Mouse (Mus musculus): Measurements from ENCODE around the gene Btrc. TPM values are rescaled to one million over a fixed set of nuclear protein-coding genes. Genes with fewer than 3 reads are reported as not detected.

Btrc gene
- total and polyA plus RNA-seq, 3 experiments, result 14.2 to 30.3 TPM; not detected in 1

- Histone ChIP-seq H3K27ac (ENCODE audit: control insufficient read depth, low read depth, low read length) (no peak overlapping the region), H3K36me3 (ENCODE audit: control insufficient read depth in 1 of 2, insufficient read depth in 2 of 2, low read length in 2 of 2) (no peaks in the 10 kb centered on the region)
Observed at GRCm38 (mm10) chr19:45527931-45528534, 164.5 kb downstream of the Btrc start.

GRCm38 (mm10) chr19:45529294-45529693 lies 165.8 kb downstream of the Btrc start:
- Histone ChIP-seq H3K4me3 (ENCODE audit: control insufficient read depth in 1 of 2, insufficient read depth in 1 of 2, low read depth in 2 of 2, low read length in 2 of 2) (no peak overlapping the region), H3K27ac (ENCODE audit: control insufficient read depth, low read depth, low read length) (no peak overlapping the region), H3K36me3 (ENCODE audit: control insufficient read depth in 1 of 2, insufficient read depth in 2 of 2, low read length in 2 of 2) (no peaks in the 10 kb centered on the region), H3K27me3 (ENCODE audit: control insufficient read depth in 1 of 2, insufficient read depth in 2 of 2, low read length in 2 of 2) (no peaks in the 10 kb centered on the region), H3K4me1 (ENCODE audit: control insufficient read depth in 1 of 2, insufficient read depth in 2 of 2, low read length in 2 of 2) (peaks cover 0 to 7% of the 10 kb centered on the region in 2 experiments; a peak in 1 of 4 replicates), H3K9ac (ENCODE audit: control insufficient read depth, low read depth, low read length, poor library complexity, severe bottlenecking) (no peak overlapping the region), H3K79me2 (ENCODE audit: control insufficient read depth, insufficient read depth, low read length, poor library complexity) (no peaks in the 10 kb centered on the region), H3K9me3 (replicated peaks; ENCODE audit: insufficient read depth, low read length) (no peaks in the 10 kb centered on the region)
- no peak for DNase-seq (ENCODE audit: low read depth, low spot score)
- TF ChIP-seq EP300 (IDR thresholded peaks at IDR 0.05; ENCODE audit: low read depth in 1 of 2, low read length in 2 of 2) (no peak), MYC (IDR thresholded peaks at IDR 0.05; ENCODE audit: low read depth, low read length) (no peak), POLR2AphosphoS2 (IDR thresholded peaks at IDR 0.05; ENCODE audit: low read length) (no peak), CHD2 (IDR thresholded peaks at IDR 0.05; ENCODE audit: low read length) (no peak), E2F4 (IDR thresholded peaks at IDR 0.05; ENCODE audit: borderline replicate concordance, low read depth, low read length) (no peak), MAZ (IDR thresholded peaks at IDR 0.05; ENCODE audit: low read depth, low read length) (no peak), KAT2A (conservative IDR thresholded peaks at IDR 0.05; ENCODE audit: low read depth, low read length) (no peak), ZNF384 (IDR thresholded peaks at IDR 0.05; ENCODE audit: low read depth, low read length) (no peak), USF1 (IDR thresholded peaks at IDR 0.05; ENCODE audit: low read depth, low read length) (no peak), CTCF (IDR thresholded peaks at IDR 0.05 in 2 of 3, conservative IDR thresholded peaks at IDR 0.05 in 1 of 3; ENCODE audit: control insufficient read depth in 1 of 3, insufficient read depth in 1 of 3, low read depth in 2 of 3, low read length in 3 of 3, poor library complexity in 1 of 3, severe bottlenecking in 1 of 3) (no peak), ETS1 (IDR thresholded peaks at IDR 0.05; ENCODE audit: low read depth, low read length) (no peak), MAX (IDR thresholded peaks at IDR 0.05; ENCODE audit: low read length) (no peak)

More at GRCm38 (mm10) chr19:45527931-45528534, 164.5 kb downstream of the Btrc start:
- DNase-seq (ENCODE audit: low read depth, low spot score), result no peak
- TF ChIP-seq GABPA (IDR thresholded peaks at IDR 0.05; ENCODE audit: low read depth, low read length) (no peak), ZC3H11A (IDR thresholded peaks at IDR 0.05; ENCODE audit: low read depth, low read length) (no peak), E2F4 (IDR thresholded peaks at IDR 0.05; ENCODE audit: borderline replicate concordance, low read depth, low read length) (no peak), RCOR1 (IDR thresholded peaks at IDR 0.05; ENCODE audit: low read depth, low read length) (no peak)
- Histone ChIP-seq H3K9me3 (replicated peaks; ENCODE audit: insufficient read depth, low read length) (no peaks in the 10 kb centered on the region), H3K4me1 (ENCODE audit: control insufficient read depth in 1 of 2, insufficient read depth in 2 of 2, low read length in 2 of 2) (no peaks in the 10 kb centered on the region), H3K27me3 (ENCODE audit: control insufficient read depth in 1 of 2, insufficient read depth in 2 of 2, low read length in 2 of 2) (no peaks in the 10 kb centered on the region), H3K79me2 (ENCODE audit: control insufficient read depth, insufficient read depth, low read length, poor library complexity) (no peaks in the 10 kb centered on the region), H3K4me3 (ENCODE audit: control insufficient read depth in 1 of 2, insufficient read depth in 1 of 2, low read depth in 2 of 2, low read length in 2 of 2) (no peak overlapping the region), H3K9ac (ENCODE audit: control insufficient read depth, low read depth, low read length, poor library complexity, severe bottlenecking) (no peak overlapping the region)
